Mouse (Mus musculus) heart, adult 2 months (tissue): ENCODE results near the gene Rps6ka3.

Experiments
- CTCF ChIP-seq: fragments of 200-600 bp; IDR thresholded peaks from 2 replicates; pipeline ENCODE4 v1.8.1; 2022; ENCODE audit warnings: antibody characterized with exemption, mild to moderate bottlenecking, moderate library complexity
- EP300 ChIP-seq: fragments of 200-500 bp; IDR thresholded peaks from 2 replicates; pipeline ENCODE4 v1.6.1; 2011; ENCODE audit warnings: low read depth, low read length, control low read depth; ENCODE audit not compliant: insufficient read depth
- POLR2A ChIP-seq: fragments of 200-500 bp; IDR thresholded peaks from 2 replicates; pipeline ENCODE4 v1.6.1; 2011; ENCODE audit warnings: mild to moderate bottlenecking, low read depth, low read length, control low read depth; ENCODE audit not compliant: insufficient read depth

- TF ChIP-seq CTCF (no peak), POLR2A (no peak), EP300 (no peak)
Observed at GRCm38 (mm10) chrX:159315293-159315692, 105.2 kb downstream of the Rps6ka3 start.
